Mouse (Mus musculus): ENCODE data around the gene Vps51. TPM values are rescaled to one million over a fixed set of nuclear protein-coding genes. Genes with fewer than 3 reads are reported as not detected.

The Vps51 gene
- total and polyA plus RNA-seq, 2 experiments from 2014 or later: 93.7 to 96.8 TPM

- Histone ChIP-seq H3K4me1 (ENCODE audit: insufficient read depth) (no peaks in the 10 kb centered on the region), H3K27ac (ENCODE audit: low read depth, low read length) (no peak overlapping the region), H3K27me3 (ENCODE audit: insufficient read depth, low read length) (no peaks in the 10 kb centered on the region), H3K4me2 (ENCODE audit: low read depth) (no peak overlapping the region), H3K36me3 (ENCODE audit: insufficient read depth) (no peaks in the 10 kb centered on the region), H3K4me3 (ENCODE audit: low read depth, low read length) (no peak overlapping the region), H3K9me3 (ENCODE audit: low read length) (no peaks in the 10 kb centered on the region), H3K9ac (no peak overlapping the region)
- no peak for TF ChIP-seq CTCF (IDR thresholded peaks at IDR 0.05; ENCODE audit: low read depth)
- DNase-seq: no peak
- ATAC-seq: no peak
- WGBS: 77% methylated on average over 6 of the region's 6 CpGs
Observed at GRCm38 (mm10) chr19:6102169-6102853, 25.3 kb upstream of the Vps51 start.

- Histone ChIP-seq H3K9me3 (ENCODE audit: low read length) (no peaks in the 10 kb centered on the region), H3K36me3 (ENCODE audit: insufficient read depth) (no peaks in the 10 kb centered on the region), H3K9ac (no peak overlapping the region), H3K27me3 (ENCODE audit: insufficient read depth, low read length) (no peaks in the 10 kb centered on the region), H3K4me3 (ENCODE audit: low read depth, low read length) (no peak overlapping the region), H3K4me2 (ENCODE audit: low read depth) (no peak overlapping the region), H3K4me1 (ENCODE audit: insufficient read depth) (no peaks in the 10 kb centered on the region), H3K27ac (ENCODE audit: low read depth, low read length) (no peak overlapping the region)
- WGBS: 71% methylated on average over 6 of the region's 6 CpGs
- TF ChIP-seq CTCF (IDR thresholded peaks at IDR 0.05; ENCODE audit: low read depth): no peak
- DNase-seq: no peak
- ATAC-seq: no peak
Observed at GRCm38 (mm10) chr19:6101186-6101585, 24.2 kb upstream of the Vps51 start.

GRCm38 (mm10) chr19:6097847-6098246 is 20.8 kb upstream of the Vps51 start:
- no peak overlapping the region for H3K4me3 ChIP-seq (ENCODE audit: low read depth, low read length)
- no peak for TF ChIP-seq CTCF (IDR thresholded peaks at IDR 0.05; ENCODE audit: low read depth)
- no peak for DNase-seq
- H3K27me3 ChIP-seq (ENCODE audit: insufficient read depth, low read length): no peaks in the 10 kb centered on the region
- no peak for ATAC-seq
- H3K9ac ChIP-seq: no peak overlapping the region
- H3K36me3 ChIP-seq (ENCODE audit: insufficient read depth): no peaks in the 10 kb centered on the region
- H3K4me2 ChIP-seq (ENCODE audit: low read depth): no peak overlapping the region
- no peak overlapping the region for H3K27ac ChIP-seq (ENCODE audit: low read depth, low read length)
- no peaks in the 10 kb centered on the region for H3K4me1 ChIP-seq (ENCODE audit: insufficient read depth)
- H3K9me3 ChIP-seq (ENCODE audit: low read length): no peaks in the 10 kb centered on the region
- WGBS: 90% methylated on average over 3 of the region's 3 CpGs

- Histone ChIP-seq H3K27ac (ENCODE audit: low read depth, low read length) (no peak within 1 kb of the TSS), H3K9me3 (ENCODE audit: low read length) (no peaks in the 10 kb centered on the region), H3K27me3 (ENCODE audit: insufficient read depth, low read length) (no peaks in the 10 kb centered on the region), H3K36me3 (ENCODE audit: insufficient read depth) (no peaks in the 10 kb centered on the region; the same call in 1 of the 2 replicates), H3K4me2 (ENCODE audit: low read depth) (no peak within 1 kb of the TSS), H3K4me1 (ENCODE audit: insufficient read depth) (no peaks in the 10 kb centered on the region), H3K4me3 (ENCODE audit: low read depth, low read length) (no peak within 1 kb of the TSS), H3K9ac (no peak within 1 kb of the TSS)
- whole genome bisulfite sequencing: 92% methylated on average over 7 of the region's 7 CpGs
- ATAC-seq: no peak
- no peak for DNase-seq
- TF ChIP-seq CTCF (IDR thresholded peaks at IDR 0.05; ENCODE audit: low read depth): no peak
Observed at GRCm38 (mm10) chr19:6094119-6094518, 17.1 kb upstream of the Vps51 start, which contains the start of gene AC131692.1. AC131692.1 (plus strand) TSS chr19:6094419.

- H3K9ac ChIP-seq: no peak overlapping the region
- H3K27ac ChIP-seq (ENCODE audit: low read depth, low read length): no peak overlapping the region
- H3K9me3 ChIP-seq (ENCODE audit: low read length): no peaks in the 10 kb centered on the region
- H3K4me1 ChIP-seq (ENCODE audit: insufficient read depth): peaks cover 5% of the 10 kb centered on the region; the same call in 1 of the 2 replicates
- no peak for TF ChIP-seq CTCF (IDR thresholded peaks at IDR 0.05; ENCODE audit: low read depth)
- H3K36me3 ChIP-seq (ENCODE audit: insufficient read depth): no peaks in the 10 kb centered on the region; the same call in 1 of the 2 replicates
- DNase-seq (no peak), ATAC-seq (no peak)
- H3K4me2 ChIP-seq (ENCODE audit: low read depth): no peak overlapping the region
- no peaks in the 10 kb centered on the region for H3K27me3 ChIP-seq (ENCODE audit: insufficient read depth, low read length)
- WGBS: 93% methylated on average over 13 of the region's 13 CpGs
- no peak overlapping the region for H3K4me3 ChIP-seq (ENCODE audit: low read depth, low read length)
Observed at GRCm38 (mm10) chr19:6088841-6089240, 11.8 kb upstream of the Vps51 start.

GRCm38 (mm10) chr19:6085417-6085879 is 8.4 kb upstream of the Vps51 start:
- DNase-seq (peak; percentile 48), ATAC-seq (peak; percentile 52)
- Histone ChIP-seq H3K9ac (no peak overlapping the region), H3K4me2 (ENCODE audit: low read depth) (peak overlapping the region; percentile 90), H3K9me3 (ENCODE audit: low read length) (no peaks in the 10 kb centered on the region), H3K4me3 (ENCODE audit: low read depth, low read length) (peak overlapping the region; percentile 81), H3K27ac (ENCODE audit: low read depth, low read length) (no peak overlapping the region), H3K27me3 (ENCODE audit: insufficient read depth, low read length) (no peaks in the 10 kb centered on the region), H3K4me1 (ENCODE audit: insufficient read depth) (peaks cover 8% of the 10 kb centered on the region; the same call in 1 of the 2 replicates), H3K36me3 (ENCODE audit: insufficient read depth) (peaks cover 28% of the 10 kb centered on the region)
- WGBS: 1% methylated on average over 17 of the region's 17 CpGs
- TF ChIP-seq CTCF (IDR thresholded peaks at IDR 0.05; ENCODE audit: low read depth): no peak

- H3K9ac ChIP-seq: peak within 1 kb of the TSS; percentile 69
- no peaks in the 10 kb centered on the region for H3K27me3 ChIP-seq (ENCODE audit: insufficient read depth, low read length)
- H3K9me3 ChIP-seq (ENCODE audit: low read length): no peaks in the 10 kb centered on the region
- 1% methylated on average over 58 of the region's 58 CpGs for WGBS
- H3K27ac ChIP-seq (ENCODE audit: low read depth, low read length): peak within 1 kb of the TSS; percentile 67
- peak; percentile 99 for DNase-seq
- peak; percentile 96 for ATAC-seq
- peak within 1 kb of the TSS; percentile 90 for H3K4me2 ChIP-seq (ENCODE audit: low read depth)
- H3K4me1 ChIP-seq (ENCODE audit: insufficient read depth): peaks cover 8% of the 10 kb centered on the region; the same call in 1 of the 2 replicates
- no peak for TF ChIP-seq CTCF (IDR thresholded peaks at IDR 0.05; ENCODE audit: low read depth)
- peaks cover 36% of the 10 kb centered on the region for H3K36me3 ChIP-seq (ENCODE audit: insufficient read depth)
- H3K4me3 ChIP-seq (ENCODE audit: low read depth, low read length): peak within 1 kb of the TSS; percentile 81
Observed at GRCm38 (mm10) chr19:6084478-6085248, 7.6 kb upstream of the Vps51 start, which contains the start of the genes Zfpl1 and Cdca5. Zfpl1 (minus strand) TSS chr19:6084956. Cdca5 (plus strand) TSS chr19:6084983.

Data from forebrain, postnatal 0 days (tissue).